Mouse (Mus musculus) stomach, postnatal 0 days (tissue): ENCODE measurements around the gene Dlg1. TPM values are rescaled to one million over a fixed set of nuclear protein-coding genes. Genes with fewer than 3 reads are reported as not detected.

Experiments used
- ATAC-seq: fragments of 200-750 bp; cut with Nextera tagmentation; 2 replicates; pipeline ENCODE4 v1.8.0; 2017; ENCODE audit not compliant: low FRiP score, low TSS enrichment
- DNase-seq: peaks from one replicate; pipeline ENCODE4 v3.0.0-alpha.2; 2016; ENCODE audit warnings: low spot score
- H3K27ac ChIP-seq: fragments of 300-500 bp; sonication (generic); replicated peaks from 2 replicates; pipeline ENCODE4 v1.5.1; 2014; ENCODE audit warnings: mild to moderate bottlenecking, control low read depth
- H3K27me3 ChIP-seq: fragments of 300-500 bp; sonication (generic); 2 replicates; pipeline ENCODE4 v1.6.1; 2014; ENCODE audit warnings: low read length; ENCODE audit not compliant: control insufficient read depth, insufficient read depth
- H3K36me3 ChIP-seq: fragments of 300-500 bp; sonication (generic); 2 replicates; pipeline ENCODE4 v1.6.1; 2014; ENCODE audit warnings: low read length, mixed read lengths; ENCODE audit not compliant: control insufficient read depth, insufficient read depth
- H3K4me1 ChIP-seq: fragments of 300-500 bp; sonication (generic); replicated peaks from 2 replicates; pipeline ENCODE4 v1.6.1; 2014; ENCODE audit warnings: antibody characterized with exemption; ENCODE audit not compliant: control insufficient read depth, insufficient read depth
- H3K4me2 ChIP-seq: fragments of 300-500 bp; sonication (generic); replicated peaks from 2 replicates; pipeline ENCODE4 v1.6.1; 2014; ENCODE audit warnings: low read depth, mild to moderate bottlenecking, control low read depth, moderate library complexity
- H3K4me3 ChIP-seq: fragments of 300-500 bp; sonication (generic); 2 replicates; pipeline ENCODE4 v1.5.1; 2014; ENCODE audit warnings: low read depth, low read length, control low read depth
- H3K9ac ChIP-seq: fragments of 300-500 bp; sonication (generic); 2 replicates; pipeline ENCODE4 v1.6.1; 2014; ENCODE audit warnings: mild to moderate bottlenecking, low read length, control low read depth, mixed read lengths
- H3K9me3 ChIP-seq: fragments of 300-500 bp; sonication (generic); 2 replicates; pipeline ENCODE4 v1.6.1; 2016; ENCODE audit warnings: low read length; ENCODE audit not compliant: control insufficient read depth
- CTCF ChIP-seq: IDR thresholded peaks from 2 replicates; pipeline ENCODE4 v1.5.1; 2016; ENCODE audit warnings: antibody characterized with exemption, low read depth, mild to moderate bottlenecking, moderate library complexity
- EP300 ChIP-seq: optimal IDR thresholded peaks from 2 replicates; pipeline ENCODE3; 2016; ENCODE audit warnings: antibody characterized with exemption
- WGBS: fragments of 180-500 bp; shearing (Covaris S2); extraction: QIAGEN DNeasy Blood & Tissue Kit; methylation state at CpG from one replicate; pipeline ENCODE4 v1.1.7; 2014; 5-methylcytosine and 5-hydroxymethylcytosine counted together
- polyA plus RNA-seq: library from polyadenylated mRNA; unstranded; fragments of >200 nt; fragmentation: Nextera tagmentation; extraction: Ambion mirVana; gene quantifications from 2 replicates; pipeline ENCODE4 v1.2.1, GENCODE M21; 2015

Dlg1 gene
- polyA plus RNA-seq, 1 experiment from 2014 or later, result 11.8 TPM

- 62% methylated on average over 6 of the region's 6 CpGs for whole genome bisulfite sequencing
- H3K9me3 ChIP-seq, result no peaks in the 10 kb centered on the region
- no peak overlapping the region for H3K4me2 ChIP-seq
- ATAC-seq, result no peak
- no peak for DNase-seq
- no peaks in the 10 kb centered on the region for H3K36me3 ChIP-seq
- no peaks in the 10 kb centered on the region for H3K27me3 ChIP-seq
- no peak overlapping the region for H3K4me3 ChIP-seq
- TF ChIP-seq EP300 (no peak), CTCF (no peak)
- 0 out of 2 replicates have a peak, but pooled peaks cover 3% of the 10 kb centered on the region for H3K4me1 ChIP-seq
- H3K9ac ChIP-seq, result no peak overlapping the region
- H3K27ac ChIP-seq, result no peak overlapping the region
Measured at GRCm38 (mm10) chr16:31619675-31620335, 43.4 kb upstream of the Dlg1 start.

GRCm38 (mm10) chr16:31622356-31622755 is 40.9 kb upstream of the Dlg1 start:
- Histone ChIP-seq H3K27me3 (no peaks in the 10 kb centered on the region), H3K9ac (no peak overlapping the region), H3K4me3 (no peak overlapping the region), H3K27ac (no peak overlapping the region), H3K9me3 (no peaks in the 10 kb centered on the region), H3K36me3 (no peaks in the 10 kb centered on the region), H3K4me2 (no peak overlapping the region), H3K4me1 (0 out of 2 replicates have a peak, but pooled peaks cover 3% of the 10 kb centered on the region)
- DNase-seq (no peak), ATAC-seq (no peak)
- 93% methylated on average over 1 of the region's 1 CpGs for whole genome bisulfite sequencing
- TF ChIP-seq EP300, result no peak
- no peak for TF ChIP-seq CTCF

GRCm38 (mm10) chr16:31623136-31623535 is 40.1 kb upstream of the Dlg1 start:
- no peaks in the 10 kb centered on the region for H3K9me3 ChIP-seq
- H3K27ac ChIP-seq, result no peak overlapping the region
- H3K27me3 ChIP-seq, result no peaks in the 10 kb centered on the region
- 77% methylated on average over 6 of the region's 6 CpGs for WGBS
- DNase-seq (no peak), ATAC-seq (no peak)
- H3K4me1 ChIP-seq, result no peaks in the 10 kb centered on the region
- H3K4me3 ChIP-seq, result no peak overlapping the region
- no peak overlapping the region for H3K4me2 ChIP-seq
- no peak for TF ChIP-seq EP300
- TF ChIP-seq CTCF, result no peak
- H3K36me3 ChIP-seq, result no peaks in the 10 kb centered on the region
- H3K9ac ChIP-seq, result no peak overlapping the region

GRCm38 (mm10) chr16:31624749-31625148 is 38.5 kb upstream of the Dlg1 start:
- H3K9me3 ChIP-seq, result no peaks in the 10 kb centered on the region
- H3K4me2 ChIP-seq, result no peak overlapping the region
- H3K9ac ChIP-seq, result no peak overlapping the region
- ATAC-seq (no peak), DNase-seq (no peak)
- no peak overlapping the region for H3K4me3 ChIP-seq
- 75% methylated on average over 1 of the region's 1 CpGs for WGBS
- no peaks in the 10 kb centered on the region for H3K27me3 ChIP-seq
- no peaks in the 10 kb centered on the region for H3K36me3 ChIP-seq
- no peaks in the 10 kb centered on the region for H3K4me1 ChIP-seq
- TF ChIP-seq CTCF (no peak), EP300 (no peak)
- no peak overlapping the region for H3K27ac ChIP-seq

GRCm38 (mm10) chr16:31626331-31626730 is 36.9 kb upstream of the Dlg1 start:
- Histone ChIP-seq H3K27ac (no peak overlapping the region), H3K36me3 (no peaks in the 10 kb centered on the region), H3K9ac (no peak overlapping the region), H3K4me3 (no peak overlapping the region), H3K9me3 (no peaks in the 10 kb centered on the region), H3K4me2 (no peak overlapping the region), H3K27me3 (no peaks in the 10 kb centered on the region), H3K4me1 (no peaks in the 10 kb centered on the region)
- ATAC-seq (no peak), DNase-seq (no peak)
- WGBS, result 75% methylated on average over 6 of the region's 6 CpGs
- TF ChIP-seq CTCF, result no peak
- no peak for TF ChIP-seq EP300

GRCm38 (mm10) chr16:31630381-31630780 is 32.9 kb upstream of the Dlg1 start:
- Histone ChIP-seq H3K9me3 (no peaks in the 10 kb centered on the region), H3K4me1 (no peaks in the 10 kb centered on the region), H3K9ac (no peak overlapping the region), H3K36me3 (no peaks in the 10 kb centered on the region), H3K27ac (no peak overlapping the region), H3K4me2 (no peak overlapping the region), H3K27me3 (no peaks in the 10 kb centered on the region), H3K4me3 (no peak overlapping the region)
- DNase-seq (no peak), ATAC-seq (no peak)
- TF ChIP-seq EP300 (no peak), CTCF (no peak)
- WGBS, result 92% methylated on average over 4 of the region's 4 CpGs
